Mouse (Mus musculus) T-helper 17 cell (primary cell): ENCODE data around the gene Hirip3.

Experiments used
- in situ Hi-C, 2 experiments: fragments of 300-600 bp; cut with MboI, MseI; formaldehyde crosslinking; loops; 1 replicate in 1 of 2; 2 replicates in 1 of 2; pipeline ENCODE4 v1.15.1; 2025; ENCODE audit warnings: high pct_unique_total_duplicates in 2 of 2

Gene Hirip3

GRCm38 (mm10) chr7:126861429-126862130 is at the start of gene Hirip3:
Hirip3 (plus strand) TSS chr7:126861972.
- in situ Hi-C loops: no loop called here

- in situ Hi-C loops: loop anchor here in 1 of 2 experiments (10.0 kb wide), 2 partner anchors 99 to 149 kb away; no protein-coding TSS in a partner anchor
Observed at GRCm38 (mm10) chr7:126815726-126816222, 46.0 kb upstream of the Hirip3 start.

DNA sequence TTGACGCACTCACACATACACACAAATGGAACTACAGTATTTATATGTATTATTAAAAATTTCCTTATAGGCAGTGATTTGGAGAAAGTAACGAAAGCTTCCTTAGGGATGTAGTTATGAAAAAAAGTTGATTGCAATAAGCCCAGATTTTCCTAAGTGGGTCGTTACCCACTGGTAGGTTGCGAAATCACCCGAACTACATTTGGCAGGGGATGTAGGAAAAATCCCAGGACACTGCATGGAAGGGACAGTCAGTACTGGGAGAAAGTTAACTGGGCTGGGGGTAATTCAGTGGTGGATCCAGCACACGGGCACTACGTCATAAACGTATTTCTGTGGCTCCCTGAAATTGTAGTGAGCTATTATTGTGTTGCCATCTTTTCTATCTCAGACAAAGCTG is 45.3 kb upstream of the Hirip3 start:
- in situ Hi-C loops: loop anchor here in 1 of 2 experiments (10.0 kb wide), 2 partner anchors 98 to 148 kb away; no protein-coding TSS in a partner anchor

DNA sequence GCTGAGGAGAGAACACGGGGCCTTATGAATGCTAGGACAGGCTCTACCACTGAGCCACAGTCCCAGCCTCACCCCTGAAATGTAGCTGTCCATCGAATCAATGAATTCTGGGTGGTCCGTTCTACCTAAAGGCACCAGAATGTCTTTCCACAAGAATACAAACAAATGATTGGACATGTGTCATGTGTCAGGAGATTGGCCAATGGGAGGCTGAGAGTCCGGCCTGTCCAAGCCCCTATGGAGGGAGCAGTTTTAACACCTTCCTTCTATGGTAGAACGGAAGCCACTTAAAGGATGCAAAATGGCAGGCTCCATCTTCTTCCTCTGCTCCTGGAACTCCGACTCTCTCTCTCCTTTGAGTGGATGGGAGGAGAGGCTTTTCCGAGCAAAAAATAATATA is 44.2 kb upstream of the Hirip3 start:
- in situ Hi-C loops: loop anchor here in 1 of 2 experiments (10.0 kb wide), 2 partner anchors 97 to 147 kb away; no protein-coding TSS in a partner anchor

DNA sequence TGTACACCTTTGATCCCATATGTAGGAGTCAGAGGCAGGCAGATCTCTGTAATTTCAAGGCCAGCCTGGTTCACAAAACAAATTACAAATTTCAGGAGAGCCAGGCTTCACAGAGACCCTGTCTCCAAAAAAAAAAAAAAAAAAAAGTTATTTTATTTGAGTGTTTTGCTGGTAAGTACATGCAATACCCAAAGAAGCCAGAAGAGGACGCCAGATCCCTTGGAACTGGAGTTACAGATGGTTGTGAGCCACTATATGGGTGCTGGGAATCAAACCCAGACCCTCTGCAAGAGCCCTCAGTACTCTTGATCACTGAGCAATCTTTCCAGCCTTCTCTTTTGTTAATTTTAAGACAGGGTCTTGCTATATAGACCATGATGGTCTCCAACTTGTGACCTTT is 43.0 kb upstream of the Hirip3 start:
- in situ Hi-C loops: loop anchor here in 1 of 2 experiments (10.0 kb wide), 2 partner anchors 96 to 146 kb away; no protein-coding TSS in a partner anchor

DNA sequence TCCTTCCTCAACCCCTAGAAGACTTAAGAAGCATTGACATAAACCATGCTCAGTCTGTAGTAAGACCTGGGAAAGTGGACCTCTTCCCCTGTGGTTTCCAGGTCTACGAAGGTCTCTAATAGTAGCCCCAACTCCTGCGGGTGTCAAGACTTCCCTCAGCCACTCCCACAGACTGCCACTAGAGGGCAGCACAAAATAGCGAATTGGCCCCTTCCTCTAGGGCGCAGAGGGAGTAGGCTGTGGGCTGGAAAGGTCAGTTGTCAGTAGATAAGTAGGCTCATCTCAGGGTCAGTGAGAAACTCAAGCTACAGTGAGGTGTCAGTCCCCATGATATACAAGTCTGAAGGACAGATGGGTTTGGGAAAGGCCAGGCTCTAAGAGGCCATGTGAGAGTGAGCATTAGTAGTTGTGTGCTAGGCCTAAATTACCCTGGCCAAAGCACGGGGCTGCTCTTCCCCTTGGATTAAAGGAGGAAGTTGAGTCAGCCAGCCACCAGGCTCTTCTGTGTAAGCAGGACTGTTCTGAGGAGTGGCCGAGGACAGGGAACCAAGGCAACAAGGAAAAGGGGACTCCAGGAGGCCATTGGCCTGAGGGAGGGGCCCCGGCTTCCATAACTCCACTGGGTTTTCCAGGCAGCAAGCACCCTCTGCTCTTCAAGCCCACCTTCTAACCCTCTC is 39.8 kb upstream of the Hirip3 start:
- in situ Hi-C loops: loop anchor here in 1 of 2 experiments (10.0 kb wide), 1 partner anchor 283 kb away; no protein-coding TSS in a partner anchor

GRCm38 (mm10) chr7:126822741-126823140 is 39.0 kb upstream of the Hirip3 start:
- in situ Hi-C loops: loop anchor here in 1 of 2 experiments (10.0 kb wide), 1 partner anchor 282 kb away; no protein-coding TSS in a partner anchor

DNA sequence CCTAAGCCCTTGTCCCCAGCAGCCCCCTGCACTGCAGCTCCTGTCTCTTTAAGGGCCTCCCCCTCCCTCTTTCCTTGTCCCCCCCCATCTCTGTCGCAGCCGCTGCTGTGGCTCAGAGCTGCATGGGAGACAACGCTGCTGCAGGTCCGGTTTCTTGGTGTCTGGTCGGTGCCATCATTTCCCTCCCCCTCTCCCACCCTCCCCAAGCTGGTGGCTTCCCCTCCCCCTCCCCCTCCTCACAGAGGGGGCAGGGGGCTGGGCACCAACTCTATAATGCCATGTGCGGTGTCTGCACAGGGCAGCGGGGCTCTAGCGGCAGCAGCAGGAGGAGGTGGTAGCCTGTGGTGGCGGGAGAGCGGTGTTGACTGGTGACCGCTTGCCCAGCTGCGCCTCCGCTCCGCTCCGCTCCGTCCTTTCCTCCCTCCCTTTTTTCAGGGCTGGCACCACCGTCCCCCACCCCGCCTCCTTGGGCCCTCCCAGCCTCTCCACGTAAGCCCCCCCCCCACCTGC is 38.5 kb upstream of the Hirip3 start:
- in situ Hi-C loops: loop anchor here in 1 of 2 experiments (10.0 kb wide), 1 partner anchor 282 kb away; no protein-coding TSS in a partner anchor

- in situ Hi-C loops: loop anchor here in 1 of 2 experiments (10.0 kb wide), 1 partner anchor 281 kb away; no protein-coding TSS in a partner anchor
Observed at GRCm38 (mm10) chr7:126823940-126824339, 37.8 kb upstream of the Hirip3 start.

- in situ Hi-C loops: loop anchor here in 1 of 2 experiments (10.0 kb wide), 1 partner anchor 279 kb away; no protein-coding TSS in a partner anchor
Observed at GRCm38 (mm10) chr7:126825403-126825802, 36.4 kb upstream of the Hirip3 start.

GRCm38 (mm10) chr7:126825952-126826351 is 35.8 kb upstream of the Hirip3 start:
- in situ Hi-C loops: loop anchor here in 1 of 2 experiments (10.0 kb wide), 1 partner anchor 279 kb away; no protein-coding TSS in a partner anchor

DNA sequence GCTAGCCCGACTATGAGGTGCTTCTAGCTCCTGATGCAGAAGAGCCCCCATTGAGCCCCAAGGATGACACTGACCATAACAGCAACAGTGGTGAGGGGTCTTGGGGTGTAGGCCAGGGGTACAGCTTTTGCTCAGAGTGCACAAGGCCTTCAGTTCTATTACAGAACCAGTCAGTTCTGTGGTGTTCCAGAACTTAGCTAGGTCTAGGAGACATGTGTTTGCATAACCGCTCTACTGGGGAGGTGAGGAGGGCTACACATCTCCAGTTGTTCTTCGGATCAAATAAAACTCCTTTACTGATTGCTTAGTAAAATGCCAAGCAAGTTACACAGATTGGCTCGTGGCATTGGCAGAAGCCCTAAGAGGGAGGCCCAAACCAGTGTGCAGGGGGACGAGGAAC is 30.2 kb upstream of the Hirip3 start, which contains the start of gene 4930451I11Rik:
TSS of gene 4930451I11Rik (minus strand) at position 101 of the 400 bp plus-strand sequence.
- in situ Hi-C loops: loop anchor here in 1 of 2 experiments (5.0 kb wide), 1 partner anchor 121 kb away; the partner anchor contains the start of gene Sez6l2

GRCm38 (mm10) chr7:126832036-126832598 is 29.7 kb upstream of the Hirip3 start:
- in situ Hi-C loops: loop anchor here in 1 of 2 experiments (5.0 kb wide), 1 partner anchor 120 kb away; the partner anchor contains the start of gene Sez6l2

GRCm38 (mm10) chr7:126833294-126833693 is 28.5 kb upstream of the Hirip3 start:
- in situ Hi-C loops: loop anchor here in 1 of 2 experiments (5.0 kb wide), 1 partner anchor 119 kb away; the partner anchor contains the start of gene Sez6l2

- in situ Hi-C loops: no loop called here
Observed at GRCm38 (mm10) chr7:126843276-126843675, 18.5 kb upstream of the Hirip3 start.

DNA sequence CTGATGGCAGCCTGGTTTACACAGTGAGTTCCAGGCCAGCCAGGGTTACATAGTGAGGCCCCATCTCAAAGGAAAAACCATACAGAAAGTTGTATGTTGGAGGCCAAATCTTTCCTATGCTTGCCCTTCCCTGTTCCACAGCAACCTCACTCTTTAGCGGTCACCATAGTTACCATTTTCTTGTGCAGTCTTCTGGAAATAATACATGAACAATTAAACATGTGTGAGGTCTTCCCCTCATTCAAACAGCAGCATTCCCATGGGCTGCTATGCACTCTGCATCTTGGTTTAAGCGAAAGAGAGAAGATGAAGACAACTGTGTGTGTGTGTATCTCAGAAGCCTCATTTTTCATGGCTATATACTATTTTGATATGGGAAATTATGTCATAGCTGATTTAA is 16.3 kb upstream of the Hirip3 start:
- in situ Hi-C loops: no loop called here

DNA sequence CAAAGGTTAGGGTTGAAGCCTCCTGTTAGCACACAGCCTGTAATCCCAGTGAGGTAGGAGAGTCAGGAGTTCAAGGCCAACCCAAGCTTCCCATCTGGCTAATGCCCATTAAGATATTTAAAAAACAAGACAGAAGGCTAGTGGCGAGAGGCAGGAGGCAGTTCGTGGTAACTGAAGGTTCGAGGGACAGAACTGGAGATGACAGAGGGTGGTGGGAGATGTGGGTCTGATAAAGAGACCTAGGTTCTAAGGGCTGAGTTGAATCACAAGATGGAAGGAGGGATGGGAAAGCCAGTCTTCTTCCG is 14.7 kb upstream of the Hirip3 start, which contains the start of gene Doc2a:
TSS of gene Doc2a (plus strand) at position 301 of the 305 bp plus-strand sequence.
- in situ Hi-C loops: no loop called here

GRCm38 (mm10) chr7:126847421-126848398 is 14.1 kb upstream of the Hirip3 start:
- in situ Hi-C loops: no loop called here

- in situ Hi-C loops: no loop called here
Observed at GRCm38 (mm10) chr7:126848794-126849193, 13.0 kb upstream of the Hirip3 start.

- in situ Hi-C loops: no loop called here
Observed at GRCm38 (mm10) chr7:126850161-126850560, 11.6 kb upstream of the Hirip3 start.
